Mouse (Mus musculus) kidney, embryonic 15.5 days (tissue): ENCODE data around the gene Cip2a. TPM values are rescaled to one million over a fixed set of nuclear protein-coding genes. Genes with fewer than 3 reads are reported as not detected.

Source experiments
- ATAC-seq: fragments of 200-750 bp; cut with Nextera tagmentation; replicated peaks from 2 replicates; pipeline ENCODE4 v1.8.0; 2017; ENCODE audit warnings: moderate TSS enrichment; ENCODE audit not compliant: low FRiP score
- H3K27ac ChIP-seq: fragments of 300-500 bp; sonication (generic); 2 replicates; pipeline ENCODE4 v1.5.1; 2015; ENCODE audit warnings: mild to moderate bottlenecking, inconsistent platforms
- H3K27me3 ChIP-seq: fragments of 300-500 bp; sonication (generic); 2 replicates; pipeline ENCODE4 v1.6.1; 2015; ENCODE audit warnings: inconsistent platforms
- H3K36me3 ChIP-seq: fragments of 300-500 bp; sonication (generic); 2 replicates; pipeline ENCODE4 v1.6.1; 2015; ENCODE audit warnings: inconsistent platforms
- H3K4me1 ChIP-seq: fragments of 300-500 bp; sonication (generic); 2 replicates; pipeline ENCODE4 v1.6.1; 2015; ENCODE audit warnings: inconsistent platforms
- H3K4me2 ChIP-seq: fragments of 300-500 bp; sonication (generic); 2 replicates; pipeline ENCODE4 v1.6.1; 2015; ENCODE audit warnings: moderate library complexity, mild to moderate bottlenecking, inconsistent platforms
- H3K4me3 ChIP-seq: fragments of 300-500 bp; sonication (generic); replicated peaks from 2 replicates; pipeline ENCODE4 v1.5.1; 2015; ENCODE audit warnings: mild to moderate bottlenecking, inconsistent platforms
- H3K9ac ChIP-seq: fragments of 300-500 bp; sonication (generic); 2 replicates; pipeline ENCODE4 v1.6.1; 2015; ENCODE audit warnings: mild to moderate bottlenecking, inconsistent platforms
- H3K9me3 ChIP-seq: fragments of 300-500 bp; sonication (generic); replicated peaks from 2 replicates; pipeline ENCODE4 v1.6.1; 2016; ENCODE audit warnings: inconsistent platforms
- WGBS: fragments of 180-500 bp; shearing (Covaris S2); methylation state at CpG from one replicate; pipeline ENCODE4 v1.1.7; 2015; ENCODE audit warnings: mixed read lengths; 5-methylcytosine and 5-hydroxymethylcytosine counted together
- polyA plus RNA-seq: library from polyadenylated mRNA; unstranded; fragments of >200 nt; fragmentation: Nextera tagmentation; extraction: Ambion mirVana; gene quantifications from 2 replicates; pipeline ENCODE4 v1.2.1, GENCODE M21; 2015

Gene Cip2a
- polyA plus RNA-seq, 1 experiment from 2014 or later: 25.2 TPM

- Histone ChIP-seq H3K27me3 (no peaks in the 10 kb centered on the region), H3K4me2 (no peak overlapping the region), H3K36me3 (no peaks in the 10 kb centered on the region), H3K27ac (no peak overlapping the region), H3K9me3 (no peaks in the 10 kb centered on the region), H3K4me1 (no peaks in the 10 kb centered on the region), H3K9ac (no peak overlapping the region), H3K4me3 (no peak overlapping the region)
- whole genome bisulfite sequencing: 80% methylated on average over 4 of the region's 4 CpGs
- ATAC-seq: no peak
Observed at GRCm38 (mm10) chr16:49035852-49036251, 41.9 kb downstream of the Cip2a start.

- ATAC-seq: no peak
- 80% methylated on average over 4 of the region's 4 CpGs for WGBS
Observed at GRCm38 (mm10) chr16:49037771-49038170, 43.8 kb downstream of the Cip2a start.

GRCm38 (mm10) chr16:49040554-49041221 is 46.7 kb downstream of the Cip2a start:
- no peak overlapping the region for H3K27ac ChIP-seq
- no peak overlapping the region for H3K9ac ChIP-seq
- no peaks in the 10 kb centered on the region for H3K4me1 ChIP-seq
- ATAC-seq: no peak
- H3K36me3 ChIP-seq: no peaks in the 10 kb centered on the region
- H3K4me2 ChIP-seq: no peak overlapping the region
- H3K9me3 ChIP-seq: no peaks in the 10 kb centered on the region
- H3K27me3 ChIP-seq: no peaks in the 10 kb centered on the region
- 86% methylated on average over 3 of the region's 3 CpGs for WGBS
- no peak overlapping the region for H3K4me3 ChIP-seq

More at GRCm38 (mm10) chr16:49037771-49038170, 43.8 kb downstream of the Cip2a start:
- Histone ChIP-seq H3K4me3 (no peak overlapping the region), H3K36me3 (no peaks in the 10 kb centered on the region), H3K4me1 (no peaks in the 10 kb centered on the region), H3K4me2 (no peak overlapping the region), H3K27ac (no peak overlapping the region), H3K9me3 (no peaks in the 10 kb centered on the region), H3K27me3 (no peaks in the 10 kb centered on the region), H3K9ac (no peak overlapping the region)

GRCm38 (mm10) chr16:49049214-49049613 is 55.2 kb downstream of the Cip2a start:
- Histone ChIP-seq H3K9ac (no peak overlapping the region), H3K36me3 (no peaks in the 10 kb centered on the region), H3K4me2 (no peak overlapping the region), H3K4me3 (no peak overlapping the region), H3K4me1 (no peaks in the 10 kb centered on the region), H3K9me3 (no peaks in the 10 kb centered on the region), H3K27ac (no peak overlapping the region), H3K27me3 (no peaks in the 10 kb centered on the region)
- no peak for ATAC-seq

GRCm38 (mm10) chr16:49057186-49057585 is 63.2 kb downstream of the Cip2a start, which contains the start of gene Myh15:
Myh15 (plus strand) TSS chr16:49057486.
- H3K4me2 ChIP-seq: no peak within 1 kb of the TSS
- H3K9me3 ChIP-seq: no peaks in the 10 kb centered on the region
- WGBS: 100% methylated on average over 1 of the region's 1 CpGs
- H3K4me1 ChIP-seq: no peaks in the 10 kb centered on the region
- no peak for ATAC-seq
- H3K36me3 ChIP-seq: no peaks in the 10 kb centered on the region
- no peaks in the 10 kb centered on the region for H3K27me3 ChIP-seq
- H3K4me3 ChIP-seq: no peak within 1 kb of the TSS
- no peak within 1 kb of the TSS for H3K27ac ChIP-seq
- no peak within 1 kb of the TSS for H3K9ac ChIP-seq

Other genes starting within 250 kb of the Cip2a start
- gene Trat1, start 222.2 kb upstream of the Cip2a start, polyA plus RNA-seq: not detected in 2 replicates
- gene Retnlb, start 177.3 kb upstream of the Cip2a start, polyA plus RNA-seq: not detected in 2 replicates
- not detected in 2 replicates for gene Retnla, start 151.6 kb upstream of the Cip2a start, polyA plus RNA-seq
- 0.31 and 0.95 TPM in 2 replicates for gene Retnlg, start 121.6 kb upstream of the Cip2a start, polyA plus RNA-seq
- 30.9 and 31.5 TPM in 2 replicates for gene Dzip3, start within 50 bp of the Cip2a start, polyA plus RNA-seq
- not detected in 2 replicates for gene Myh15, start 63.3 kb downstream of the Cip2a start, polyA plus RNA-seq